Mouse (Mus musculus): Measurements from ENCODE around the gene Stk39. TPM values are rescaled to one million over a fixed set of nuclear protein-coding genes. Genes with fewer than 3 reads are reported as not detected.

The Stk39 gene
- total RNA-seq, 2 experiments from 2014 or later = 63.8 to 79.7 TPM

DNA sequence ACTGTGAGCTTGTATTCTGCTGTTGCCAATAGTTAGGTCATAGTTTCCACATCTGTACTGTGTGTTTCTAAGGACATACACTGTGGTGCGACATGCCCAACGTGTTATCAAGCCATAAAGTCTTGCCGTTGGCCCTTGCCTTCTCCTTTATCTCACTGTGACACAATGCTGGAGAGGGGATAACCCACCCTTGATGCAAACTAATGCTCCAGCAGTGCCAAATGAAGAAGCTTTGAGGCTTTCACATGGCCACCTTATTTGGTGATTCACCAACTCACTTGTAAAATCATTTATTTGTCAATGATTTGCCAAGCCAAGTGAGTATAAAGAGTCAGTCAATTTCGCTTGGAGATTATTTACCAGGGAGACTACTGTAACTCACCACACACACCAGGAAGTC lies 46.0 kb downstream of the Stk39 start:
- no peak for DNase-seq

DNA sequence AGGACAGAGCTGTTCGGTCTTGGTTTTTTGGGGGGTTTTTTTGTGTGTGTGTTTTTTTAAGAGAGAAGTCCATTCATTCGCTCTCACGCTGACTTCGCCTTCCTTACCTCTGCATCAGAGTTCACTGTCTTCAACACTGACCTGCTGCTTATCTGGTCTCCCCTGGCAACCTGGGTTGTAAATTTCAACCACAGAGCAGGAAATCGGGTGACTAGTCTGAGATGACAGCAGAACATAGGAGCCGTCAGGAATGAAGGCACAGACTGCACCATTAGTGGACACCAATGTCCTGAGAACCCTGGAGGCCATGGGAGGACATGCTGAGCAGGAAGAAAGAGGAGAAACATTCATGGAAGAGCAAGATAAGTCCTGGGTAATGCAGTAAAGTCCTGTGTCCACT lies 51.1 kb downstream of the Stk39 start:
- DNase-seq = peak; percentile 68 to 70

DNA sequence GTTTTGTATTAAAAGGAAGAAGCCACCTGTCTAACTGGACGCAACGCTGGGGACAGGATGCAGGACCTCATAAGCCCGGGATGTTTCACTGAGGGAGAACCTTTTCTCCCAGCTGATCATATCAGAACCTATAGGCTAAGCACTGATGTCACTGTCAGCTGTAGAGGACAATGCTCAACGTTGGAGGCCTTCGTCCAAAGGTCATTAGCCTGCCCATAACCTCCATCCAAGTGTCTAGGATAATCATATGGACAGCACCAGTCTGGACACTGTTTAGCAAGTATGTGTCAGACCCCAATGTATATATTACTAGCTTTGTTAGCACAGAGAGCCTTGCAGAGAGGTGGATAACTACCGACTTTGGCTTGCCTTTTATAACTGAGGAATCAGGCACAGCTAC lies 51.8 kb downstream of the Stk39 start:
- DNase-seq = no peak

DNA sequence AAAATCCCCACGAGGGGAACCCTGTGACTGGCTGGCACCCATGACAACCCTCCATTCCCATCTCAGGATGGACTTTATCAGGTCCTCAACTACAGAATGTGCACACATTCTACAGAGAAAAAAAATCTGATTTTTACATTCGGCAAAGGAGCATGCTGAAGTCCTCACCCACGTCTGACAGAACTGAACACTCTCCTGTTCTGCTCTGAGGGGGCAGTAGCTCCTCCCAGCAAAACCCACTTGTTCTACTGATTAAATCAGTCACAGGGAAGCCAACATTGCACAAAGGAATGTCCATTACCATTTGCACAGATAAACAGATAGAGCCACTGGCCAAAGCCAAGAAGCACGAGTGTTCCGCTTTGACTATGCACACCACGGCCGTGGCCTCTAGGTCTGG lies 52.3 kb downstream of the Stk39 start:
- no peak for DNase-seq

DNA sequence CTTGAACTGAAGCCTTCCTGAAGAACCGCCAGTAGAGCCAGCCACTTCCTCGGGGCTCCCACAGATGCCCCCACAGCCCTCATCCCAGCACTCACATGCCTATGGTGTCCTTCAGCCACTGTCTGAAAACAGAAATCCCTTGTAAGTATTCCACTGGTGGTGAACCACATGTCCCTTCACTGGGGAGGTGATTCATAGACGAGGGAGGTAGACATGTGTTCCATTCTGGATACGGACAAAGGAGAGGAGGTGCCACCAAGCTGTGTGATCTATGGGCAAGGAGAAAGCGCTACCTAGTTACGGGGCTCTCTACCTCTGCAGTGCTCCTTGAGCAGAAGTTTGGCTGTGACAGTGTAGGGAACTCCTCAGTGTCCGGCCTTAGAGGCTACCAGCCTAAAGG lies 52.9 kb downstream of the Stk39 start:
- DNase-seq = no peak

DNA sequence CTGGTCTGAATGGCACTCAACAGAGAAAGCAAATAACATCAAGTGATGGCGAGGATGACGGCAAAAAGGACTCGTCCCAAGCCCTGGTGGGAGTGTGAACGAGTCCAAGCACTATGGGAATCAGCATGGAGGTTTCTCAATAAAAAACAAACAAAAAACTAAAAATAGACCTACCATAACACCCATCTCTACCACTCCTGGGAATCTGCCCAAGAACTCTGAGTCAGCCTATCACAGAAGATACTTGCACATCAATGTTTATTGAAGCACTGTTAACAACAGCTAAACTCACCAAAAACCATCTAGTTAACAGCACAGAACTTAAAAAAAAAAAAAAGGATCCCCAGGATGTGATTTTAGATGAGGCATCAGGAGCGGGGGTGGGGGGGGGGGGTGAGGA lies 55.0 kb downstream of the Stk39 start:
- DNase-seq = peak in 1 of 2 experiments; percentile 64

DNA sequence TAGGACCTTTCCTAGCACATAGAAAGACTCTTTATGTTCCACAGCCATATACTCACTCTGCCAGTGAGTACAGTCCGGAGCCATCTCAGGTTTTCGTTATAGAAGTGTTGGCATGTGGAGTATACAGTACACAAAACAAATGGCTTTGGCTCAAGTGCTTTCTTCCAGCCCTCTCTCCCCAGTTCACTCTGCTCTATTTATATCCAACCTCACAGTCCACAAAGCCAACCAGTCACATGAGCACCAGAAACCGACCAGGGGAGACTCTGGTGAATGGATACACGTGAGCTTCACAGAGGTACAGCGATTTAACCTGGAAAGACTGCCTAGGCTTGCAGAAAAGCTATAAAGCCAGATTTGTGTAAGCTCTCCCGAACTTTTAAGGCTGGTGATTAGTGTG lies 56.4 kb downstream of the Stk39 start:
- DNase-seq = no peak

DNA sequence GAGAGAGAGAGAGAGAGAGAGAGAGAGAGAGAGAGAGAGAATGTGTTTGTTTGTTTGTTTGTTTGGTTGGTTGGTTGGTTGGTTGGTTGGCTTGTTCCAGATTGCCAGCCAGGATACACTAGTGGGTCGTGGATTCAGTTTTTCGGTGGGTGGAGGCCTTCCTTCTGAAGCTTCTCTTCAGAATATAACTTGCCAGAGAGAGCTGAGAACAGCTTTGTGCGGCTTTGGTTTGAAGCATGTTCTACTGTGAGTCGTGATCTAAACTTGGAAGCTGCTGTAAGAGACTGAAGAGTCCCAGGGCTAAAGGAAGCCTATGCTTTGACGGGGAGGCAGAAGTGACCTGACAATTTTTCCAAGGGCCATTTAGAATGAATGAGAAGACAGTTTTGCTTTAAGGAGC lies 59.9 kb downstream of the Stk39 start:
- DNase-seq = no peak

DNA sequence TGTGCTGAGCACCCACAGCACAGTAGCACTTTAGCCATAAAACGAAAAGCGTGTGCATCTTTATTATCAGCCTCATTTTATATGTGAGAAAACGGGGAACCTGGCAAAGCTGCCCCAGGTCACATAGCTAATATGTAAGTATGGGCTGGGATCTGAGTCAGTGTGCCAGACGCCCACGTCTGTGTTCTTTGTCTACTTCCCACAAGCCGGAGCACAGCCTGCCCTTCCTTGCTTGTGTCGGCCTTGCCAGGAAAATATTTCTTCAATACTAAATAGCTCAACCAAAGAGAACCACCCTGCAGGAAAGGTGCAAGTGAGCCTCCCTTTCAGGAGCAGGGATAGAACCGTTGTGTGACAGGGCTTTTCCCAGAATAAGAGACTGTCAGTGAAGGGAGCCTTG lies 60.9 kb downstream of the Stk39 start:
- no peak for DNase-seq

DNA sequence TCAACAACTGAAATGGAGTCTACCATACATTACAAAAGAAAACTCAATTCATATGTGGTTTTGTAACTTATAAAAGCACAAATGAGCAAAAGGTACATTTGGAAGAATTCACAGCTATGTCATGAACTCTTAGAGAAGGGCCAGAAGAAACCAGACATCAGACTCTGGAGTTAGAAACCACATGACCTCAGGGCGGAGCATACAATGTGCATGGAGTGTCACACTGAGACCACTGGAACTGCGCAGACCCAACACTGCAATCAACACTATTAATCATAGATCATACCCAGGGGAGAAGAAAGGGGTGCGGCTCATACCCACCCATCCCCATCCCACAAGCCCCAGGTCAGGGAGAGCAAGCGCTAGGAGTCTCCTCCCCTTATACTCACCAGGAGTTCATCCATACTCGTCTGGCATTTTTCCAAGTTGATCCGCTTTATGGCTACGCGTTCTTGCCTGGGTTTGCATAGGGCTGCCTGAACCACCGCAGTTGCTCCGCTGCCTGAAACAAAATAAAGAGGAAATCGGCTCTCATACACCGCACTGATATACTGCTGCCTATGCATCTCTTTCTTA lies 62.3 kb downstream of the Stk39 start:
- DNase-seq = no peak

DNA sequence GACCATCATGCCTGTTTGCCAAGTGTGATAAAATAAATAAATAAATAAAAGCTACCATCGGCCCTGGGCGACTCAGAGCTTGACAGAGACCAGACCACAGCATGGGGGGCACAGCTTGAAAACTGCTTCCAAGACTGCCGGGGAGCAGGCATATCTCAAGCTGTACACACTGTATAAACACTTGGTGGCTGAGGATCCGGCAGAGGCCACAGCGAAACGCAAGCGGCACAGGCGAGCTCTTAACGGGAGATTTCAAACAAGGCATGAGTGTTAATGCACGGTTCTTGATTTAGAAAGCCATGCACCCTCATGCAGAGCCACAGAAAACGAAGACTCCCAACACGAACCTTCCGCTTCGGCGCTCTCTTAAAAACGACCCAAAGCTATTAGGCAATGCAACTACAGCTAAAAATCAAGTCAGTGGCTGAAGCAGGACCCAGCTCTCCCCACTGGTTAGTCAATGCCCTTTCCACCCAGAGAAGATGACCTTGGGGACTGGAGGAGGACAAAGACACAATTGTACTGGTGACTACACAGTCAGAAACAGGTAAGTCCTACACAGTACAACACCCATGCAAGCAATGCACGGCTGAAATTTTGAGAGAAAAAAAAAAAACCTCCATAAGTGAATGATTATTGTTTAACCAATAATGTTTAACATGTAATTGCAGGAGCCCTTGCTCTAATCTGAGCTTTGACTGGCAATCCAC lies 63.6 kb downstream of the Stk39 start:
- DNase-seq = no peak

DNA sequence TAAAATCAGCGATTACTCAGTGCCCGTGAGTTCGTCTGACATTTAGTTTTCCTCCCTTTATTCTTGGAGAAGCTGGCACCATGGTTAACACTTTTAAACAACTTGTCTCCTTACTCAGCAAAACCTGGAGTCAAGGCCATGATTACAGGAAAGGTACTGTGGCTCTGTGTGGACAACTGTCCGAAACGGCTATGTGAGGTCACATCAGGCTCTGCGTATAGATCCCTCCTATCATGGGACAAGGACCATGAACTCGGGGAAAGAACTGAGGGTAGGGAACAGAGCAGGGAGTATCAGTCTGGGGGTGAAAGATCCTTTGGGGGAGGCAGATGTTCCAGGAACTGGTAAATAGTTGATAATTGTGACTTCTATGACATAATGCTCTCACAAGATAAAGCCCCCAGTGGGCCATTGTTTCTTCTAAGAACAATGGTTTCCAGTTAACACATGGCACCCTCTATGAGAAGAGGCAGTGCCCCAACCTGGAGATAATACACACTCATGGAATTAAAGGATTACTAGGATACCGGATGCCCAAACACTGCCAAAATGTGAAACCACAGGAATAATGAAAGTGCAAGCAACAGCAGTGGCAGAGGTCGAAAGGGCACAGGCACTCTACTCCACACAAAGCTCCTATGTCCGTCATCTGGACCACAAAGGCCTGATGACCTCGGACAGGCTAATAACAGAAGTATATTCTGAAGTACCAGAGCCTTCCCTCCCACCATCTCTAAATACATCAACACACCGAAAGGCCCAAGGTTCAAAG lies 64.7 kb downstream of the Stk39 start:
- no peak for DNase-seq

DNA sequence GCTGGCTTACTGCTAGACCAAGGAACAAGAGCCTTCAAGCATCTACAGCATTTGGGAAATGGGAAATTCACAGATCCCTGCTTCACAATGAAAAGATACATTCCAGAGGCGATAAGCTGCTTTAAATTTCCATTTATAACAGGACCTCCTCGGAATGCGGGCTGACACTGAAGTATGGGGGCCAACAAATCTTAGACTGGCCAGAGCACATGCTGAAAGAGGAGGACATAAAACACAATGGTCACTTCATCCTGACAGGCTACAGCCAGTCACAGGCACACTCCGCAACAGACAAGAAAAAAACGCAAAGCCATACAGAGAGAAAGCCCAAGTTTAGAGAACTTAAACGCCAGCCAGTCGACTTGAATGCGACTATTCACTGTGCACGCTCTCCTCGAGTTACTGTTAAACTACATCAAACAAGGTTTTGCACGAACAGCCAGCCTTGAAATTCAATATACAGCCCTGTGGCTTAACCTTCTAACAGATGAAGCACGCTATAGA lies 65.4 kb downstream of the Stk39 start:
- no peak for DNase-seq

DNA sequence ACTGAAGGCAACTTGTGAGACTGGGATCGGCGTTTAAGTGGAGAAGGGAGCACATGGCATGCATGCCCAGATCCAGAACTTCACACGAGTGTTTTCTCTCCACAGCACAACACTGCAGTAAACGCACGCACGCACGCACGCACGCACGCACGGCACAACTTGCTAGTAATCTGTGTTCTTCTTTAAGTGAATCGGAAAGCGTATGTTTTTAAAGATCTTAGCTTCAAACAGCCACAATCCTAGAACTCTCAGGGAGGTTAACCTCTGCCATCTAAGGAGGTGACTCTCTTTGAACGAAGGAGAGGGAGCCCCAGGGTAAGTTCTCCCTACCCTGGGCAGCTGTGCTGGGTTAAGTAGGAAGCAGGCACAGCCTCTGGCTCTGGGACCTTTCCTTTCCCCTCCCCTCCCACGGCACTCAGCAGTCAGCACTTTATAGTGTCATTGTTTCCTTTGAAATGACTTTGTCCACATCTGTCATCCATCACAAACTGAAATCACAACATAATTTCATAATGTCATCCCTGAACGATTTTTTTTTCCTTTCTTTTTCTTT lies 66.8 kb downstream of the Stk39 start:
- peak; percentile 28 to 39 for DNase-seq

DNA sequence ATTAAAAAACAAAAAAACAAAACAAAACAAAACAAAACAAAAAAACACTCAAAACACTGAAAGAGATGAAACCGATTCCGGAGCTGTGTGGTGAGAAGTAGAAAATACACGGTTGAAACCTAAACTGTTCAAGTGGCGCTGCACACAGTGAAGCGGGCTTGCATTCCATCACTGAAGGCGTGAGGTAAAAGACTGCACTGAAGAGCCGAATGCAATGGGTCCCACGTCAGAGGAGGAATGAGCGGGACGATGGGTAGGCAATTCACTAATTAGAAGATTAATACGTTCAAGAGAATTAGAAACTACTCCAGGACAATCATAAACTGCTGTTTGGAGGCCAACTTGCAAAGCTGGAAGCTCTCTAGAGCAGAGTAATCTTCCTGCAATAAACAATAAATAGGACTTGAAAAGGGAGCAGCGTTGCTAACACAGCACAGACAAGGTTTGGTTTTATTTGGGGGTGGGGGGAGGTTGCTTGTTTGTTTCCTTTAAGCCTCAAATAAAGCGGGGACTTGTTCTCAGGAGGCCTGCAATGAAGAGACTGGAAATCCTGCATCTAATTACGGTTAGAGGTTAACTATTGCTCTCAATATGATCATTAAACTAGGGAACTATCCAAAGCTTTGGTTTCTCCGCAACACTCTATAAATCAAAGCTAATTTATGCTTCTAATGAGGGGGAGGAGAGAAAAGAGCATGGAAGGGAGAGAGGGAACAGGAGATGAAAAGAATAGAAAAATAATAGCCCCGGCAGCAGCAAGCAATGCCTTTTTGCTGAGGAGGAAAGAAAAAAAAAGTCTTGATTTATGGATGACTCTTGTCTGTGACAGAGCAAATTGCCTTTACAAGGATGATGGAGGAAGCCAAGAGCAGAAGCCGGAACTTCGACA lies 67.5 kb downstream of the Stk39 start:
- no peak for DNase-seq

DNA sequence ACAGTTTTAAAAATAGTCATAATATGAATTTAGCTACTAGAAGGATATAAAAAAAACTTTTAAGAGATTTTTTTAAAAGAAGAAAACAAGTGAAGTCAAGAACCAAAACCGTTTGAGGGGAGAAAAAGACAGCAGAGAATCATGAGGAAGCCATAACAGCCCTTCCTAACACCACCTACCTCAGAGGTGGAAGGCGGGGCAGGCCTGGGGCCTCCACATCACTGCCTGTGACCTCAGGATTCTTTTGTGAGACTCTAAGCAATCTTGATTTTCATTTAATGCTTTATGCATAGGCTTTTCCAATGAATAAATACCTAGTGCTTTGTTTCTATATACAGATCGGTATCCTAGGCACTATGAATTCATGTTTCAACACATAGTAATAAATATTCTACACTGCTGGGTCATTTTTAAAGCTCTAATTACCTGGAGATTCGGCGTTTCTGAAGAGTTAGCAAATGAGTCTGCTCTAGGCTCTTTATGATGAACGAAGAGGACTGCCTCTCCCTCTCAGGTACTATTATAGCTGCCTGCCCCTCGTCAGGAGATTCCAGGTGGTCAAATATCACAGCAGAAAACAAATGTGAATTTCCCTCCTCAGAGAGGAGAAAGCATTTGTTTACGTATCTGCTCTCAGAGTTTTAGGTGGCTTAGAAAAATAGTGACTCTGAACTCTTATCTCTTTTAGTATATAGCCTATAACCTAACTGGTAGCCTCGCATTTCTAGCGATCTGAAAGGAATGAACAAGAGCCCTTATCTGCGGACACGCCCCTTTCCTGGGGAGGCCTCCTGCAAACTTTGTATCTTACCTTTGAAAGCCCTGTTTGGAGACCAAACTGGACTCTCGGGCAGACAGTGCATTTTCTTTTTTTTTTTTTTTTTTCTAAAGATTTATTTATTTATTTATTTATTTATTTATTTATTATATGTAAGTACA lies 78.2 kb downstream of the Stk39 start:
- no peak for DNase-seq

DNA sequence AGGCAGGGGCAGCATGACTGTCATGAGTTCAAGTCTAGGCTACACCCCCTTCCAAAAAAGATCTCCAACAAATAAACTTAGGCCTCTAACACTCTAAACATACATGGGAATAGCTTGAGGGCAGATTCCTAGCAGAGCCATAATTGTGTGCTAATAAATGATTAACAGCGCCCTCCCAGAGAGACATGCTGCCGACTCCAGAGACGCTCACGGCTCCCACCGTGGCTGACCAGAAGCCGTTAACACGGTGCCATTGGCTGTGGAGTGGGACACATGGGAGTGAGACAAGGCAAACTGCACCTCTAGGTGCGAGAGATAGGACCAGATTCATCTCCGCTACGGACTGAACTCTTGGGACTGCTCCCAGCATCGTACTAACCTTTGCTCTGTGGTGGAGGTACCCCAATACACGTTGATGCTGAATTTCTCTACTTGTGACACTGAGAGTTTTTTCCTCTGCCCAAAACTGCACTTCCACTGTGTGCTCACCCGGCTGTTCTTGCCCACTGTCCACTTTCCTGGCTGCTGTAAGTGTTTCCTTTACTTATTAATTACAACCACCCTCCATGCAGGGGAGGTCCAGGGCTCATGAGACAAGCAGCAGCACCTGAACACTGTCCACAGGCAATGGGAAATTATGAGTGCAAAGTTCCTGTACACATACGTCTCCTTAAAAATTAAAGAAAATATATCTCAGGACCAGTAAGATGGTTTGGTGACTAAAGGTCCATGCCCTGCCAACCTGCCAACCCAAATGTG lies 84.1 kb downstream of the Stk39 start:
- no peak for DNase-seq

DNA sequence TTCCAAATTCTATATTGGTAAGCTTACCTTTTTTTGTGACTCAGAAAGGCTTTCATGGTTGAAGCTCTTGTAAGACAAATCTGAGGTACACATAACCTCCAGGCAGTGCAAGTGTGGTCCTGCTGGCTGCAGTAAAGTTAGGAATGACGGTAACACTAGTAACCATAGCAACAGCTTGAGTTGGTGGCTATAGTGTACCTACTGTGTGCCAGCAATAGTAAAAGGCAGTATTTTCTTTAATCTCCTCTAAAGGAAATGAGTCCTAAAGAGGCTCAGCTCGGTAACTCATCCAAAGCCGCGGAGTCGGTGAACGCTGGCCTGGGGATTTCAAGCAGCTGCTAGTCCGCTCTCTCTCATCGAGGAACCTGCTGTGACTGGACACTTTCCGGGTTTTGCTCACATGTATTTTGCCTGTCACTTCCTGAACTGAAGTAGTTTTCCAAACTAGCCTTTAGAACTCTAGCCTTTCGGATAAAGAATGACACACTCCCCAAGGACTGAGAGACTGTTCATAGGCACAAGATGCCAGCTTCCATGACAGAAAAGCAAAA lies 85.7 kb downstream of the Stk39 start:
- no peak for DNase-seq

DNA sequence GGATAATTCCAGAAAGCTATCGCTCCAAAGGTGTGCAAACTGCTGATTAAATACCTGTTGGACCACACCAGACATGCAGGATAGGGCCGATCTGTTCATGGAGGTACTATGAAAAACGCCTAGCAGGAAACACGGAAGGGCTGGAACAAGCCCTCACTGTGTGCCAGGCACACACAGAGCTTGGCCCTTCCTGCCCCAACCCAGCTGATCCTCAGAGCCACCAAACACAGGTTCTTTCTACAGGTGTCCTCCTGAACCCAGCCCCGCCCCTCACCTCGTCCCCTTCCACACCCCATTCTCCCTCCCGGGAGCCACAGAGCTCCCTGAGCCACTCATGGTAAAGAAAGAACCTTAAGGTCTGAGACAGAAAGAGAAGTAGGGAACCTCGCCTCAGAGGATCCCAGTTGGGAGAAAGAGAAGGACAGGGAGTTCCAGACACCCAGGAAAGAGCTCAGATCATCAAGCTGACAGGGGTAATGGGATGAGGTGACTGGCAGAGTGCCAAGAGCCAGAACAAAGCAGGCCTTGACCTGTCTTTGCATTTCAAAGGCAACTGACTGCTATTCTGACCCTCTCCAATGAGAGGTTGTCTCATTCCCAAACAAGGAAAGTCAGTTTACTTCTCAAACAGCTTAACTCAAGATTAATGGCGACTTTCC lies 86.3 kb downstream of the Stk39 start:
- peak; percentile 45 to 48 for DNase-seq
